In genomic region chr19:49615071-49615470, GRCm38 (mm10) we compare ENCODE assay signal across 23 mouse cellular contexts.
"Had no signal": no experiment of that assay in that cellular context is flagged by ENCODE, and none has a peak within 500 bp of the region (broad histone marks: within the 10 kb centered on the region; RNA-seq: fewer than 3 reads in every experiment).

No protein-coding gene starts in this region.

- H3K9ac ChIP-seq: liver, embryonic 13.5 days; liver, embryonic 15.5 days; liver, postnatal 0 days; lung, embryonic 15.5 days; neural tube, embryonic 13.5 days; neural tube, embryonic 15.5 days had no signal

- H3K36me3 ChIP-seq: liver, embryonic 13.5 days; liver, embryonic 15.5 days; lung, embryonic 15.5 days; midbrain, embryonic 10.5 days; neural tube, embryonic 13.5 days; neural tube, embryonic 15.5 days had no signal

- H3K4me1 ChIP-seq: liver, embryonic 13.5 days; liver, embryonic 15.5 days; lung, embryonic 15.5 days; midbrain, embryonic 10.5 days; neural tube, embryonic 13.5 days; neural tube, embryonic 15.5 days had no signal

- H3K27me3 ChIP-seq: liver, embryonic 13.5 days; liver, embryonic 15.5 days; lung, embryonic 15.5 days; neural tube, embryonic 13.5 days; neural tube, embryonic 15.5 days had no signal

- H3K27ac ChIP-seq: liver, embryonic 13.5 days; liver, embryonic 15.5 days; lung, embryonic 15.5 days; macrophage; midbrain, embryonic 10.5 days; neural tube, embryonic 13.5 days; neural tube, embryonic 15.5 days had no signal

- DNase-seq: liver, embryonic 13.5 days; liver, postnatal 0 days; lung, adult 2 months; lung, postnatal 14 days; lung, postnatal 36 days; midbrain, embryonic 14.5 days; retina, postnatal 1 day; right cerebral cortex, adult 18-20 months; right cerebral cortex, postnatal 25 days; right cerebral cortex, postnatal 4 days; spleen, adult 18-20 months; thymus, adult 18-20 months; thymus, postnatal 14 days; thymus, postnatal 36 days had no signal

- H3K4me3 ChIP-seq: liver, embryonic 13.5 days; liver, embryonic 15.5 days; lung, embryonic 15.5 days; midbrain, embryonic 10.5 days; myocyte; neural tube, embryonic 13.5 days; neural tube, embryonic 15.5 days had no signal

- H3K4me2 ChIP-seq: liver, embryonic 11.5 days; liver, embryonic 13.5 days; liver, embryonic 15.5 days; lung, embryonic 15.5 days; neural tube, embryonic 13.5 days; neural tube, embryonic 15.5 days had no signal

- ATAC-seq: liver, postnatal 0 days; lung, postnatal 0 days had no signal

- H3K9me3 ChIP-seq: liver, embryonic 13.5 days; liver, embryonic 15.5 days; lung, embryonic 15.5 days; midbrain, embryonic 10.5 days; neural tube, embryonic 13.5 days; neural tube, embryonic 15.5 days had no signal
